Mouse (Mus musculus) brain, embryonic 14.5 days (tissue): ENCODE measurements around the gene Tmf1. TPM values are rescaled to one million over a fixed set of nuclear protein-coding genes. Genes with fewer than 3 reads are reported as not detected.

Source experiments
- DNase-seq: peaks from one replicate; pipeline ENCODE4 v3.0.0-alpha.2; 2011; ENCODE audit warnings: low read depth
- CTCF ChIP-seq: fragments of 200-500 bp; IDR thresholded peaks from 2 replicates; pipeline ENCODE4 v1.5.1; 2012; ENCODE audit warnings: inconsistent platforms, mild to moderate bottlenecking, moderate library complexity, borderline replicate concordance; ENCODE audit not compliant: insufficient read depth, insufficient read length; ENCODE audit errors: extremely low read depth
- POLR2A ChIP-seq: fragments of 200-500 bp; IDR thresholded peaks from 2 replicates; pipeline ENCODE4 v1.6.1; 2012; ENCODE audit warnings: mild to moderate bottlenecking, inconsistent platforms, borderline replicate concordance; ENCODE audit not compliant: poor library complexity, insufficient read depth, insufficient read length, severe bottlenecking; ENCODE audit errors: extremely low read depth
- polyA plus RNA-seq: library from polyadenylated mRNA; depleted of rRNA; stranded (reverse); fragments of >200 nt; gene quantifications from 2 replicates; pipeline ENCODE4 v1.2.3, GENCODE M21; 2012; rRNA removed

Gene Tmf1
- 3.0 and 8.4 TPM in 2 replicates for polyA plus RNA-seq

- TF ChIP-seq CTCF, result no peak
- peak; percentile 80 for TF ChIP-seq POLR2A
- peak; percentile 98 for DNase-seq
Observed at GRCm38 (mm10) chr6:97178491-97179366, at the start of gene Tmf1. Tmf1 (minus strand) TSS chr6:97179122.

- DNase-seq, result no peak
- TF ChIP-seq POLR2A (no peak), CTCF (no peak)
Observed at GRCm38 (mm10) chr6:97227067-97227847, 48.3 kb upstream of the Tmf1 start.

GRCm38 (mm10) chr6:97226083-97226491 lies 47.2 kb upstream of the Tmf1 start:
- peak; percentile 47 for DNase-seq

GRCm38 (mm10) chr6:97224505-97224904 lies 45.6 kb upstream of the Tmf1 start:
- TF ChIP-seq CTCF, result no peak
- TF ChIP-seq POLR2A, result no peak
- no peak for DNase-seq

More at GRCm38 (mm10) chr6:97226083-97226491, 47.2 kb upstream of the Tmf1 start:
- TF ChIP-seq CTCF (no peak), POLR2A (no peak)

GRCm38 (mm10) chr6:97223566-97223965 lies 44.6 kb upstream of the Tmf1 start:
- DNase-seq, result no peak
- TF ChIP-seq POLR2A, result no peak
- TF ChIP-seq CTCF, result no peak

GRCm38 (mm10) chr6:97222931-97223467 lies 44.1 kb upstream of the Tmf1 start:
- TF ChIP-seq CTCF (no peak), POLR2A (no peak)
- no peak for DNase-seq

- no peak for DNase-seq
- TF ChIP-seq POLR2A (no peak), CTCF (no peak)
Observed at GRCm38 (mm10) chr6:97222321-97222720, 43.4 kb upstream of the Tmf1 start.

GRCm38 (mm10) chr6:97221205-97222025 lies 42.5 kb upstream of the Tmf1 start:
- DNase-seq, result peak; percentile 62

GRCm38 (mm10) chr6:97220672-97221071 lies 41.8 kb upstream of the Tmf1 start:
- no peak for DNase-seq
- TF ChIP-seq POLR2A (no peak), CTCF (no peak)

More at GRCm38 (mm10) chr6:97221205-97222025, 42.5 kb upstream of the Tmf1 start:
- no peak for TF ChIP-seq POLR2A
- TF ChIP-seq CTCF, result no peak

GRCm38 (mm10) chr6:97216154-97216821 lies 37.4 kb upstream of the Tmf1 start:
- peak; percentile 76 for DNase-seq
- TF ChIP-seq POLR2A, result no peak
- no peak for TF ChIP-seq CTCF

GRCm38 (mm10) chr6:97211981-97212380 lies 33.1 kb upstream of the Tmf1 start:
- peak; percentile 54 for DNase-seq
- TF ChIP-seq POLR2A (no peak), CTCF (no peak)
